Mouse (Mus musculus): Measurements from ENCODE around the gene Rrh. TPM values are rescaled to one million over a fixed set of nuclear protein-coding genes. Genes with fewer than 3 reads are reported as not detected.

Gene Rrh
- total and polyA plus RNA-seq, 2 experiments from 2014 or later: 0.36 to 1.2 TPM

GRCm38 (mm10) chr3:129826691-129827090 lies 4.3 kb upstream of the Rrh start:
- 92% methylated on average over 10 of the region's 10 CpGs for WGBS
- Histone ChIP-seq H3K27ac (ENCODE audit: low read depth, low read length) (no peak overlapping the region), H3K9me3 (ENCODE audit: low read length) (no peaks in the 10 kb centered on the region), H3K4me2 (ENCODE audit: low read depth, low read length, poor library complexity, severe bottlenecking) (no peak overlapping the region), H3K4me1 (ENCODE audit: insufficient read depth, low read length) (peaks cover 8% of the 10 kb centered on the region; the same call in 1 of the 2 replicates), H3K9ac (replicated peaks; ENCODE audit: low read length, poor library complexity, severe bottlenecking) (no peak overlapping the region), H3K27me3 (ENCODE audit: insufficient read depth, low read length) (no peaks in the 10 kb centered on the region), H3K36me3 (ENCODE audit: insufficient read depth, low read length) (peaks cover 20% of the 10 kb centered on the region), H3K4me3 (ENCODE audit: low read depth, low read length) (no peak overlapping the region)
- no peak for TF ChIP-seq CTCF (IDR thresholded peaks at IDR 0.05)
- ATAC-seq (ENCODE audit: low FRiP score): no peak
- no peak for DNase-seq (ENCODE audit: low spot score)

- ATAC-seq (ENCODE audit: low FRiP score): no peak
- TF ChIP-seq CTCF (IDR thresholded peaks at IDR 0.05): no peak
- H3K4me3 ChIP-seq (ENCODE audit: low read depth, low read length): no peak overlapping the region
Measured at GRCm38 (mm10) chr3:129824891-129825290, 2.5 kb upstream of the Rrh start.

GRCm38 (mm10) chr3:129824146-129824545 lies 1.8 kb upstream of the Rrh start:
- H3K4me2 ChIP-seq (ENCODE audit: low read depth, low read length, poor library complexity, severe bottlenecking): no peak overlapping the region
- no peaks in the 10 kb centered on the region for H3K4me1 ChIP-seq (ENCODE audit: insufficient read depth, low read length)
- H3K9me3 ChIP-seq (ENCODE audit: low read length): no peaks in the 10 kb centered on the region
- H3K27ac ChIP-seq (ENCODE audit: low read depth, low read length): no peak overlapping the region
- H3K9ac ChIP-seq (replicated peaks; ENCODE audit: low read length, poor library complexity, severe bottlenecking): no peak overlapping the region
- DNase-seq (ENCODE audit: low spot score) (no peak), ATAC-seq (ENCODE audit: low FRiP score) (no peak)
- no peaks in the 10 kb centered on the region for H3K27me3 ChIP-seq (ENCODE audit: insufficient read depth, low read length)
- H3K36me3 ChIP-seq (ENCODE audit: insufficient read depth, low read length): peaks cover 20% of the 10 kb centered on the region
- WGBS: 89% methylated on average over 4 of the region's 4 CpGs
- no peak for TF ChIP-seq CTCF (IDR thresholded peaks at IDR 0.05)
- H3K4me3 ChIP-seq (ENCODE audit: low read depth, low read length): no peak overlapping the region

More at GRCm38 (mm10) chr3:129824891-129825290, 2.5 kb upstream of the Rrh start:
- no peaks in the 10 kb centered on the region for H3K9me3 ChIP-seq (ENCODE audit: low read length)
- DNase-seq (ENCODE audit: low spot score): no peak
- no peak overlapping the region for H3K27ac ChIP-seq (ENCODE audit: low read depth, low read length)
- H3K4me2 ChIP-seq (ENCODE audit: low read depth, low read length, poor library complexity, severe bottlenecking): no peak overlapping the region
- no peaks in the 10 kb centered on the region for H3K27me3 ChIP-seq (ENCODE audit: insufficient read depth, low read length)
- WGBS: 90% methylated on average over 10 of the region's 10 CpGs
- H3K36me3 ChIP-seq (ENCODE audit: insufficient read depth, low read length): peaks cover 20% of the 10 kb centered on the region
- H3K9ac ChIP-seq (replicated peaks; ENCODE audit: low read length, poor library complexity, severe bottlenecking): no peak overlapping the region
- peaks cover 5% of the 10 kb centered on the region; the same call in 1 of the 2 replicates for H3K4me1 ChIP-seq (ENCODE audit: insufficient read depth, low read length)

GRCm38 (mm10) chr3:129823293-129823692 lies 906 bp upstream of the Rrh start:
- Histone ChIP-seq H3K4me1 (ENCODE audit: insufficient read depth, low read length) (no peaks in the 10 kb centered on the region), H3K4me3 (ENCODE audit: low read depth, low read length) (no peak overlapping the region), H3K9ac (replicated peaks; ENCODE audit: low read length, poor library complexity, severe bottlenecking) (no peak overlapping the region), H3K36me3 (ENCODE audit: insufficient read depth, low read length) (peaks cover 20% of the 10 kb centered on the region), H3K27ac (ENCODE audit: low read depth, low read length) (no peak overlapping the region), H3K27me3 (ENCODE audit: insufficient read depth, low read length) (no peaks in the 10 kb centered on the region), H3K4me2 (ENCODE audit: low read depth, low read length, poor library complexity, severe bottlenecking) (no peak overlapping the region), H3K9me3 (ENCODE audit: low read length) (no peaks in the 10 kb centered on the region)
- peak; percentile 70 for DNase-seq (ENCODE audit: low spot score)
- peak; percentile 71 for TF ChIP-seq CTCF (IDR thresholded peaks at IDR 0.05)
- peak; percentile 74 for ATAC-seq (ENCODE audit: low FRiP score)
- WGBS: 50% methylated on average over 5 of the region's 5 CpGs

GRCm38 (mm10) chr3:129821736-129822135 lies 651 bp downstream of the Rrh start:
- no peaks in the 10 kb centered on the region for H3K27me3 ChIP-seq (ENCODE audit: insufficient read depth, low read length)
- TF ChIP-seq CTCF (IDR thresholded peaks at IDR 0.05): 0 out of 2 replicates have a peak, but pooled peaks have one; percentile 10
- DNase-seq (ENCODE audit: low spot score): no peak
- no peak for ATAC-seq (ENCODE audit: low FRiP score)
- 68% methylated on average over 8 of the region's 8 CpGs for WGBS
- H3K36me3 ChIP-seq (ENCODE audit: insufficient read depth, low read length): peaks cover 20% of the 10 kb centered on the region
- no peaks in the 10 kb centered on the region for H3K4me1 ChIP-seq (ENCODE audit: insufficient read depth, low read length)
- no peak overlapping the region for H3K4me3 ChIP-seq (ENCODE audit: low read depth, low read length)
- H3K4me2 ChIP-seq (ENCODE audit: low read depth, low read length, poor library complexity, severe bottlenecking): no peak overlapping the region
- no peaks in the 10 kb centered on the region for H3K9me3 ChIP-seq (ENCODE audit: low read length)
- no peak overlapping the region for H3K9ac ChIP-seq (replicated peaks; ENCODE audit: low read length, poor library complexity, severe bottlenecking)
- no peak overlapping the region for H3K27ac ChIP-seq (ENCODE audit: low read depth, low read length)

GRCm38 (mm10) chr3:129820847-129821246 lies 1.5 kb downstream of the Rrh start:
- no peak for DNase-seq (ENCODE audit: low spot score)
- TF ChIP-seq CTCF (IDR thresholded peaks at IDR 0.05): no peak

More at GRCm38 (mm10) chr3:129820847-129821246, 1.5 kb downstream of the Rrh start:
- no peaks in the 10 kb centered on the region for H3K27me3 ChIP-seq (ENCODE audit: insufficient read depth, low read length)
- 76% methylated on average over 9 of the region's 9 CpGs for WGBS
- peaks cover 20% of the 10 kb centered on the region for H3K36me3 ChIP-seq (ENCODE audit: insufficient read depth, low read length)
- H3K9me3 ChIP-seq (ENCODE audit: low read length): no peaks in the 10 kb centered on the region
- no peak for ATAC-seq (ENCODE audit: low FRiP score)
- no peaks in the 10 kb centered on the region for H3K4me1 ChIP-seq (ENCODE audit: insufficient read depth, low read length)
- H3K27ac ChIP-seq (ENCODE audit: low read depth, low read length): no peak overlapping the region
- no peak overlapping the region for H3K4me3 ChIP-seq (ENCODE audit: low read depth, low read length)
- H3K4me2 ChIP-seq (ENCODE audit: low read depth, low read length, poor library complexity, severe bottlenecking): no peak overlapping the region
- no peak overlapping the region for H3K9ac ChIP-seq (replicated peaks; ENCODE audit: low read length, poor library complexity, severe bottlenecking)

Data from midbrain, postnatal 0 days (tissue).